Mouse (Mus musculus) C3H10T1/2 (cell line): ENCODE results near the gene Slc35b1. TPM values are rescaled to one million over a fixed set of nuclear protein-coding genes. Genes with fewer than 3 reads are reported as not detected.

ENCODE experiments used
- polyA plus RNA-seq, 2 experiments: library from polyadenylated mRNA; unstranded; fragments of >200 nt; fragmentation: generic; extraction: Trizol; gene quantifications; one replicate each; pipeline ENCODE4 v1.2.1; 2012; ENCODE audit warnings: missing spikeins in 2 of 2

The Slc35b1 gene
- polyA plus RNA-seq = 10 to 100 TPM; 57.8 to 63.7 TPM

GRCm38 (mm10) chr11:95384319-95384972, at the start of gene Slc35b1:
Gene Slc35b1 (plus strand): TSS chr11:95384692.

GRCm38 (mm10) chr11:95336568-95337128, 47.8 kb upstream of the Slc35b1 start, which contains the start of gene Fam117a:
Gene Fam117a (plus strand): TSS chr11:95337018.

GRCm38 (mm10) chr11:95413641-95414535, 29.4 kb downstream of the Slc35b1 start, which contains the start of gene Spop:
Gene Spop (plus strand): TSS chr11:95414080.

Other genes starting within 250 kb of the Slc35b1 start
- gene Dlx4, start 238.4 kb upstream of the Slc35b1 start, polyA plus RNA-seq = under 1 TPM; 0.04 to 0.09 TPM
- under 1 TPM in 1 of 2 experiments, not detected in 1; 0.07 TPM for gene Tac4, start 123.2 kb upstream of the Slc35b1 start, polyA plus RNA-seq
- 10 to 100 TPM; 26.4 to 51.4 TPM for gene Kat7, start 74.4 kb upstream of the Slc35b1 start, polyA plus RNA-seq
- gene Fam117a, start 47.7 kb upstream of the Slc35b1 start, polyA plus RNA-seq = 10 to 100 TPM in 1 of 2 experiments, 1 to 10 TPM in 1; 1.6 to 33.9 TPM
- gene Spop, start 29.4 kb downstream of the Slc35b1 start, polyA plus RNA-seq = 10 to 100 TPM in 1 of 2 experiments, 1 to 10 TPM in 1; 2.8 to 63.3 TPM
- gene Nxph3, start 129.9 kb downstream of the Slc35b1 start, polyA plus RNA-seq = under 1 TPM; 0.16 to 0.24 TPM
- gene Ngfr, start 203.0 kb downstream of the Slc35b1 start, polyA plus RNA-seq = 1 to 10 TPM in 1 of 2 experiments, under 1 TPM in 1; 0.74 to 1.8 TPM